Mouse (Mus musculus) layer of hippocampus, adult 11-12 months (tissue): Measurements from ENCODE around the gene Scn10a.

Experiments used
- DNase-seq: peaks from one replicate; pipeline ENCODE4 v3.0.0; 2022; ENCODE audit warnings: low spot score

Scn10a gene

DNA sequence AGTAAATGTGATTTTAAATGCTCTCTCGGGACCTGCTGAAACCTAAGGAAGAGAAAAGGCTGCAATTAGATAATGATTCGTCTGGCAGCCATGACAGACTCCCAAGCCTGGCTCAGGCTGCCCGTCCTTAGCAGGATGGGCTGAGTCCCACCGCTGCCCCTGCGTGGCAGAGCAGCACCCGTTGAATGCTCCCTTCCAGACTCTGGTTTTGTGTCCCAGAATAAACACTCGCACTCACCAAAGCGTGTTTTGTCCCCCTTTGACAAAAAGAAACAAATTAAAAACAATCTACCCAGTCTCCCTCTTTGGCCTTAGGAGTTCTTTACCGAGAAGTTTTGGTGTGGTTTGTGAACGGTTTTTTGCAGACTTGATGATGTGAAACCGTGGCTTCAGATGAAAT, at the start of gene Scn10a:
Scn10a (minus strand) TSS at position 101 of the 400 bp plus-strand sequence.
- DNase-seq = no peak

DNA sequence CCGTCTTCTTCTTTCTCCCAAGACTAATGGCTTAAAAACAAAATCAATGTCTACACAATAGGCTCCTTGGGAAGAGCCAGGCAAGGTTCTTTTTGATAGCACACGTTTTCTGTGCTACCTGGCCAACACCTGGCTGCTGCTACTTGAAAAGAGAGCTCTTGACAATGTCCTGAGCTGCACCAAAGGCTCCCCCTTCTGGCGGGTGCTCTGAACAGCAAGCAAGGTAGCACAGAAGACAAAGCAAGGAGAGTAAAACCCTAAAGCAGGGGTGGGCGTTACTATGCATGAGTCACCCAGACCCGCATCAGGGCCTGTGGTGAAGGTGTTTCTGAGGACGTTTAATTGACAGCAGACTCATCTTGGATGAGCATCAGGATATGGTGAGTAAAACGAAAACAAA, 49.5 kb upstream of the Scn10a start:
- peak; percentile 11 for DNase-seq

DNA sequence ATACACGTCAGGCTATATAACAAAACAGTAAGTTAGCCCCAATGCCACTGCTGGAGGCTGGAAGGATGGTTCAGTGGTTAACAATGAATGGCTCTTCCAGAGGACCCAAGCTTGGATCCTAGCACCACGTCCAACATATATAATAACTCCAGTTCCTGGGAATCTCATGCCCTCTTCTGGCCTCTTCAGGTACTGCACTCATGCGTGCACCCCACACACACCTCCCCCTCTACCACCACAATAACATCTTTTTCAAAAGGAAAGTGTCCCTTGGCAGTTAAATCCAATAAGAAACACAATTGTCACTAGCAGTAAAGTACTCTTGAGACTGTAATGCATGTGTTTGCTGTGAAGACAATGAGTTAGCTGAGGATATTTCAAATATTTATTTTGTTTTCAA, 41.1 kb upstream of the Scn10a start:
- no peak for DNase-seq

DNA sequence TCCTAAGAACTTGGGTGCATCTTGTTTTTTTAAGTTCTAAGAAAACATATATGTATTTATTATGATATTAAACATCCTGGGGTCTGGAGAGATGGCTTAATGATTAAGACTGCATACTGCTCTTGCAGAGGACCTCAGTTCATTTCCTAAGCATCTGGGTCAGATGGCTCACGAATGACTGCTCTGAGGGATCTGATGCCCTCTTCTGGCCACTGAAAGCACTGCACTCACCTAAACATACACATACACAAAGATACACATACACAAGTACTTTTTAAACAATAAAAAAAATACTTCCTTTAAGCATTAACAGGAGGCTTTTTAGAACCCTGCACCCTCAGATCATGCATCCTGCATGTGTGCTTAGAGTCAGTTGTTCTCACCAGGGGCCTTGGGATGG, 40.3 kb upstream of the Scn10a start:
- no peak for DNase-seq

DNA sequence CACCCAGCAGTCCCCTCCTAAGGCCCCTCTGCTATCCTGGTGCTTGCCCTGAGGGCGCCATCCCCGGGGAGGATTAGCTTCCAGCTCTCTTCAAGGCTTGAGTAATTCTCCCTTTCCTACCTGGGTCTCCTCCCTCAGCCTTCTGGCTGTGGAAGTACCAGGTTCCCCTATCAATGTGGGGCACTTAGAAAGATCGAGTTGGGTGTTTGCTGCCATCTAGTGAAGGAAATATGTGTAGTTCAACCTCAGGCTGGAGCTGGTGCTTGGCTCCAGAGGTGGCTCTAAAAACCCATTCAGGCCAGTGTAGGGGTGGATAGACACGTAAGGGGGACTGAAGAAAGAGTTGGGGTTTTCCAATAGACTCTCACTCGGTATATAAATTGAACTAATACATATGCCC, 32.4 kb upstream of the Scn10a start:
- peak; percentile 32 for DNase-seq

DNA sequence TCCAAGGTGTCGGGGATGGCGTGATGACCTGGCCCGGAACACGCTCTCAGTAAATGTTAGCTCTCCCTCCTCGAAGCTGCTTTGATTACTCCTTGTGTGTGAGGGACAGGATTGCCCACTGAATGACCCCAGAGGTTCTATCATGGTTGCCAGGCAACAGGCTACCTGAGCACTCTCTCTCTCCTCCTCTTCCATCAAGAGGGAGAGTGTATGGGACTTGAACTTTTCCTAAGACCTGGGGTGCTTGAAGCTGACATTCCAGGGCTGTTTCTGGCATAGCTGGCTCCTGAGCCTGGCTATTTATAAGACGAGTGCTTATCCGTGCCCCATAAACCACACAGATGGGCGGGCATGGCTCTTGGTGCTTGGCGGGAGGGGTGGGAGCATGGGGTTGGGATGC, 30.0 kb upstream of the Scn10a start:
- DNase-seq = no peak

DNA sequence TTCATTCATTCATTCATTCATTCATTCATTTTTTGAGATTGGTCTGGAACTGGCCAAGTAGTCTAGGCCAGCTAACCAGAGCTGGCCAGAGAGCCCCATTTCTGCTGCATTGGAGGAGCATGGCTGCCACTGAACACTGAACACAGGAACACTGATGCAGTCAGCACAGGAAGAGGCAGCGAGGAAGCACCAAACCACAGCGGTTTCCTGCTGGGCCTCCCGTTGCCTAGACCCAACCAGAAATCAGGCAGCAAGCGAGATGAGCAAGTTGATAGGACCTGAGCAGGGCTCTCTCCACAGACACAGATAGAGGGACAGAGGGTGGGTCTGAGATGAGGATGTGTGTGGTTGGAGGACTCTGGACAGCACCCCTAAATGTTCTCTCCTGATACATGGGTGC, 24.8 kb upstream of the Scn10a start:
- DNase-seq = no peak

DNA sequence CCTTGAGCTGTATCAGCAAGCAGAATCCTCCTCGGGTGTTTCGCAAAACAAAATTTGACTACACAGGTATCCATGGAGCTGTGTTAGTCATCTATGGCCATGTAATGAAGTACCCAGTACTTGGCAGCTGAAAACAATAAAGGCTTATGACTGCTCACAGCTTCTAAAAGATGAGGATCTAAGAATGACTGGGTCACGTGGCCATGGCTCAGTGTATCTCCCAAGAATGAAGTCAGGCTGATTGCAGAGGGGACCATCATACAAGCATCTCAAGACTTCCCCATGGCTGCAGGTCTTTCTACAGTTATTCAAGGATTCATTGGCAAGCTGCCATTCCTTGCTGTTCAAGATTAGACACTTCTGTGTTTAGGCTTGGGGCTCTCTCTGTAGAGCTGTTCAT, 24.2 kb upstream of the Scn10a start:
- DNase-seq = no peak

DNA sequence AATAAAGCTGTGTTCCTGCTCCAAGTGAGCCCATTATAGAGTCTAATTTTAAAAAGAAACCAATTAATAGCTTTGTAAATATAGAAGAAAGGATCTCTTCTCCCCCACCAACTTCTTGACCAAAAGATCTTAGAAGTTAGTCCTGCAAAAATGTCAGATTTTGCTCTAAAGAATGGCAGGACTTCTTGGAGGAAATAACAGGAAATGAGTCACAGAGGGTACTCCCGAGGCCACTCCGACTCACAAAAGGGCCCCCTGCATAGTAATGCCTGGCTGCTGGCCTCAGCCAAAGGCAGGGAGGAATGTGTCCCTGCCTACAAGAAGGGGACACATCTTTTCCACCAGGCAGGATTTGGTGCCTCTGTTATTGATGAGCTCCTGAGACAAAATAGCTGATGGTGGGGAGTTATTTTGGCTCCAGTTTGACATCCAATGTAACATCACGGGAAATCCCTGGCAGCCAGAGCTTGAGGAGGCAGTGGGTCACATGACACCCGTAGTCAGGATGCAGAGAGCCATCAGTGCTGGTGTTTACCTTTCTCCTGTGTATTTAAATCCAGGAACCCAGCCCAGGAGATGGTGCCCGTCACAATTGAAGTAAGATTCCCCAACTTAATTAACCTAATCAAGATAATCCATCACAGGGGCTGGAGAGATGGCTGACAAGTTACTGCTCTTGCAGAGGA, 22.1 kb upstream of the Scn10a start:
- no peak for DNase-seq

DNA sequence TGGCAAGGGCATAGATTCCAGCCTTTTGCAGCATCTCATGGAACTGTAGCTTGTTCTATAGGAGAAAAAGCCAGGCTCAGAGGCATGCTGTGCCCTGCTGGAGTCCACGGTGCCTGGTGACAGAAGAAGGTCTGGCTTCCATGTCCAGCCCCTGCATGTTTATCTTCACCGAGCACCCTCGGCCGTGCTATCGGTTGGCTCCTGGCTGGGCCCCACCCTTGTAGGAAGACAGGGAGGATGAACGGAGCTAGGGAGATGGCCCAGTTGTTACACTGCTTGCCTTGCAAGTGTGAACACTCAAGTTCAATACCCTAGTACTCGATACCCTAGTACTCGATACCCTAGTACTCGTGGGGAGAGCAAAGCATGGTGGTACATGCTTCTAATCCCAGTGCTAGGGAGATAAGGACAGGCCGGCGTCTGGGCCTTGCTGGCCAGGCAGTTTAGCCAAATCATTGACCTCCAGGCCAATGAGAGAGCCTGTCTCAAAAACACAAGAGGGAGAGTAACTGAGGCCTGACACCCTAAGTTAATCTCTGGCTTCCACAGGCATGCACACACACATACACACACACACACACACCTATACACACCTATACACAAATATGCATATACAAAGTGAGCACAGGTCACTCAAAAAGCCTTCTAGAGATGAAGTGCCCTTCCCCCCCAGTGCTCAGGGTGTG, 9.4 kb upstream of the Scn10a start:
- DNase-seq = no peak

DNA sequence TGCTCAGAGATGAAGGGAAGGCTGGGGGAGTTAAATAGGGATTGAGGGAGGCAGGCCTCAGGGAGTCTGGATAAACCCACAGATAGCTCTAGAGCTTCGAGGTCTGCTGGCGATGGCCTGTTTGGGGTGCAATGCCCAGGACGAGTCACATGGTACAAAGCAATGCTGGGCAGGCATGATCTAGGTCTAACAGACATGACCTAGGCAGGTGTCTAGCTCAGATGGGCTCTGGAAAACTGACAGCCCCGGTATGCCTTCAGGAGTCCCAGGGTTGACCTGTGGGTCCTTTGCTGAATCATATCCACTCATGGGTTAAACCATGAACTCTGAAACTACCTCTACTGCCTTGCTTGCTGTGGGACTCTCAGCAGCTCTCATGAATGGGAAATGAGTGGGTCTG, 7.9 kb upstream of the Scn10a start:
- DNase-seq = no peak

DNA sequence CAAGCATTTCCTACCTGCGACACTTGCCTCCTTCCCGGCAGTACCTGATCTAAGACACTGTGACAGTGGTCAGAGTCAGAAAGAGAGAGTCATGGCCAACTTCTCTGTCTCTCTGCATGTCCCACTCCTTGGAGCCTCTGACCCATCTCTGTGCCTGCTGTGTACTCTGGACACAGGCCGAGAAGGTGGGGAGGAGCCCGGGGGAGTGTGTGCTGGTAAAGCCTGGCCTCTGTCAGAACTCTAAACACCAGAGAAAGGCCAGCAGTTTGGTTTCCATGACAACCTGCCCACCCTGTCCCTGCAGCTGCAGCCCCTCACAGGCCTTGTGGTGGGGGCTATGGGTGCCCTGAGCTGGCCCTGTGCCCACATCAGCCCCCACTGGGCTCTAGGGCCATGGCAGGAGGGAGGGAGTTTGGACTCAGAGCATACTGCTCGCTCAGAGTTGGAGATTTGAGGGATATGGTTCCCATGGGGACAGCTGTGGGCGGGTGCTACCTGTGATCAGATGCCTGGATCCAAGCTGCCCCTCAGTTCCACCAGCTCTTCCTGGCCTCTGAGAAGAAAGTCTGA, 6.3 kb upstream of the Scn10a start:
- no peak for DNase-seq

DNA sequence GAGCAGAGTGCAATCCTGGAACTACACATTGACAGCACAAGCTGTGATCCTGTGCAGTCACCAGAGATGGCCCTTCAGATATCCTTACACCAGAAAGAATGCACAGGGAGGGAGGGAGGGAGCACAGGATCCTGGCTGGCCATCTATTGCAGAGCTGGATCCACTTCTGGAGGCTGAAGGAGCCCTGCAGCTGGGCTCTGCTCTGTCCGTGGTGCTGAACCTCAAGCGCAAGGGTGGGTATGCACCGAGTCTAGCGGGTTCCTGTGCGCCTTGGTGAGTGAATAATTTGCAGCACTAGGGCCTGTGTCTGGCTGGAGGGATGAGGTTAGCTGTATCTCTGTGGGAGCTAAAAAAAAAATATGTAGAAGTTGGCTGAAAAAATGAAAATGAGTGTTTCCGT, 12.4 kb downstream of the Scn10a start:
- no peak for DNase-seq

DNA sequence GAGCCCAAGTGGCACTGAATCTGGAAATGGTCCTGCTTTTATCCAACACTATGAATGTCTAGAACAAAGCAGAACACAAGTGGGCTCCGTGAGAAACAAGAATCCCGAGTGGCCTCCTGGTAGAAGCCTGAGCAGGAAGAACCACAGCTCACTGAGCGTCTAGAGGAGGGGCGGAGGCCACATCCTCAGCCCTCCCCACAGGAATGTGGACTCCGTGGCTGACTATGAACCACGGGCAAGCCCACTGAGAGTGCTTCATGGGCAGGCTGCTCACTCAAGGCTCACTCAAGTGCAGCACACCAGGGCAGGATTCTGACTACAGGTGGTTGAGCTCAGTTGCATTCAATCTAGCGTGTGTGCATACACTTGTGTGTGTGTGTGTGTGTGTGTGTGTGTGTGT, 27.6 kb downstream of the Scn10a start:
- DNase-seq = no peak

DNA sequence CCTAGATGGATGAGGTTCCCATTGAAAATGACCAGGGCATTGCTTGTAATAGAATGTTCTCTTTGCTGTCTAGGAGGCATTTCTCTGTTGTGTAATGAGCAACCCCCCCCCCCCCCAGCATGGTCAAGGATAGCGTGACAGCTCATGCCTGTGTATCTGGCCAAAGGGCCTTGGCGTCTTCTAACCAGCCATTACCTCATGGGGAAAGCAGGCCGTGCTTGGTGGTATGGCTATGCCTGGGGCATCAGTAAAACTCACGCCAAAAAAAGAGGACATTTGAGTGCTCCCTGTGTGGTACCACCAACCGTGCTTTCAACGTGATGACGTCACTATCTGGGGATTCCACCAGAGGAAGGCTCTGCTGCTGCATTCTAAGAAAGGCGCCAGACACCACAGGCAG, 28.1 kb downstream of the Scn10a start:
- no peak for DNase-seq

DNA sequence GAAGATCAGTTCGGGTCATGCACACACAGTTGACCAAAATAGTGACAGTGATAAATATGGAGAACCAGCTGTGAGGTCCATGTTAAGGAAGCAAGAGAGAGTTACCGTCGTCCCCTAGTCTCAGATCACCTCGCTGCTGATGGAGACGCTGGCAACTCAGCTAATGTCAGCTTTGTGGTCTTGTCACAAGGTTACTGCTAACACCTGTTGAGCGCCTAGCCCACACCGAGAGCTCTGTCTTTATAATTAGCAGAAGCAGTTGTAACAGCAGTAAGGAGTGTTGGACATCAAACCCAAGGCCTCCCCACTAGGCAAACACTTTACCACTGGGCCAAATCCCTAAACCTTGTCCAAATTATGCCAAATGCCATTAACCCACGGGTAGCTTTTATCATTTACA, 31.2 kb downstream of the Scn10a start:
- DNase-seq = no peak

DNA sequence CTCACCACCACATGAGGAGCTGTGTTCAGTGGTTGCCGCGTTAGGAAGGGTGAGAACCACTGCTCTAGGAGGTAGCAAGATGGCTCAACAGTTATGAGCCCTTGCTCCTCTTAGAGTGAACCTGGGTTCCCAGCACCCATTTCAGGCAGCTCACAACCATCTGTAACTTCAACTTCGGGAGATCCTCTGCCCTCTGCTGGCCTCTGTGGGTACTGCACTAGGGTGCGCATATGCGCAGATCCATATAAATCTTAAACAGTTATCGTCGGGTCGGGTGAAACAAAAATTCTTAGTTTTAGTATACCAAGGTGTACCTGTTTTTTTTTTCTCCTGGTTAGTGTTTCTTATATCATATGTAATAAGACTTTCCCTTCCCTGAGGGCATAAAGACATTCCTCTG, 32.9 kb downstream of the Scn10a start:
- DNase-seq = no peak

DNA sequence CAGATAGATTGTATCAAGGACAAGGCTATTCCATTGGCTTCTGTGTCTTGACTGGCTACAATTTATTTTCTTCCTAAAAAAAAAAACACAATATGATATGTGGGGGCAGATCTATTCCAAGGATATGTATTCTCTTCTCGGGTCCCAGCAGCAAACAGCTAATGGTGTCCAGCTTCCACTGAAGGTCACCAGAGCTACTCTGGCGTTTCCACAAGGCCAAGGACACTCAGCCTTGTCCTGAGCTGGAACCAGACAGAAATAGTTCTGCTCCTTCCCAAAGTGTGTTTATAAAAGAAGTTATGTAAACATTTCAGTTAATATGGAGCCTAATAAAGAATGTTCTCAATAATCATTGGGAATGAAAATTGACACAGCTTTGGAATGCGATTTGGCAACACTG, 38.2 kb downstream of the Scn10a start:
- no peak for DNase-seq

DNA sequence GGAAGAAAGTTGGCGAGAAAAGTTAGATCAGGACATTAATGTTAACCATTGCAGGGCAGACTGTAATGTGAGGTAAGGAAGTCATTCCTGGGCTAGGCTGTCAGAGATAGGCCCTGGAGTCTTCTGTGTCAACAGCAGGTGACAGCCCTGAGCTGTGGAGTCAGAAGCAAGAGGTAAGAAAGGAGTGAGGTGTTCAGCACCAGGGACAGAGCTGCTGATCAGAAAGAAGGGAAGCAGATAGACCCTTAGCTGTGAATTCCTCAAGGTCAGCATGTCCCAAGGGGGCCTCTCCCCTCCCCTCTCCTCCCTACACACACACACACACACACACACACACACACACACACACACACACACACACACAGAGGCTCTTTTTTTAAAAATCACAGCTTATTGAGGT, 55.0 kb downstream of the Scn10a start:
- no peak for DNase-seq

DNA sequence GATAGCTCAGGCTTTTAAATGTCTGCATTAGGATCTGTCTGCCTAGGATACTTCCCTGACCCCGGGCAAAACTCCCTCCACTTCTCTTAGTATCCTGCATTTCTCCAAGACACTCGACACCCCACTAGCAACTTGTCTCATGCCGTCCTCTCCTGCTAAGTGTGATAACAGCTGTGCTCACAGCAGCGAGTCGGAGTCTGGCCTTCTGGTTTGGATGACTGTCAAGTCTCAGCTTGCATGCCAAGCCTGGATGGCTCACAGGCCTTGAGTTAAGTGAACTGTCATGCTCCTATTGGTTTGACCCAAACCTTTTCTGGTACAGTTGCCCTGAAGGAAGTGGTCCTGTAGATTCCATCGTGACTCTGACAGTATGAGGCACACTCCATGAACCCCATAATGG, 63.0 kb downstream of the Scn10a start:
- DNase-seq = peak; percentile 8

DNA sequence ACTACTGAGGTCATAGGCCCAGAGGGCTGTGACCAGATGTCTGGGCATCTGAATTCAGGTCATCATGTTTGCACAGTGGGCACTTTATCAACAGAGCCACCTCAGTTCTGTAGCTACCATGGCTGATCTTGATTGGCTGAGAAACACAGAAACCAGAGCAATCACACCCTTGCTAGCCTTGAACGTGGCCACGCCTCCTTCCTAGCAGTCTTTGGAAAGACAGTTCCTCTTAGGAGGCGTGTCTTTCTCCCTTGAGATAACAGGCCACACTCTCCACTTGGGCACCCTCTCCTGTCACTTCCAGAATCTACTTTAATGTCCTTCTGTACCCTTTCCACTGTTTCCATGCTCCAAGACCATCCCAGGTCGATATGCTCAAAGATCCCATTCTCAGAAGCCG, 65.4 kb downstream of the Scn10a start:
- DNase-seq = no peak

DNA sequence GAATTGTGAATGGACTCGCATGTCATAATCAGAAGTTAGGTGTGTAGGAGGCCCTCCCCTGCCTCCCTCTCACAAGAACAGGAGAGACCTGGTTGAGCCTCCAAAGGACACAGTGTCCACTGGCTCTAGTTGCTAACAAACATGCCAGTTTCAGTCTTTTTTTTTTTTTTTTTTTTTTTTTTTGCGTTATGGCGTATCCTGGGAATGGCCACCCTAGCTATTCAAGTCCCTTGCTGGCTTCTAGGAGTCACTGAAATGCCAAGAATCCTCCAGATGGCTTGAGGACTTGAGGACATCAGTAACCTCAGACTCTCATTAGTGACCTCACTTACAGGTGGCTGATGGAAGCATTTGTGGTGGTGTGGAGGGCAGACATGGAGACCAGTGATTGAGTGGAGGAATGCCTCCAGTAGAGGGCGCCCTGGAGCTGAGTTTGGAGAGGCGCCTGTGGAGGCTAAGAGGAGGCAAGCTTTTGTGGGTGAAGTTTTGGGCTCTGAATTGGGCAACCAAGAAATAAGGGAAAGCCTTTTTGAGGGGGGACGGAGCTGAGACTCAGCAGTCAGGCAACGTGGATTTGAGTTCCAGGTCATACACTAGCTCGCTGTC, 72.1 kb downstream of the Scn10a start:
- DNase-seq = peak; percentile 75

DNA sequence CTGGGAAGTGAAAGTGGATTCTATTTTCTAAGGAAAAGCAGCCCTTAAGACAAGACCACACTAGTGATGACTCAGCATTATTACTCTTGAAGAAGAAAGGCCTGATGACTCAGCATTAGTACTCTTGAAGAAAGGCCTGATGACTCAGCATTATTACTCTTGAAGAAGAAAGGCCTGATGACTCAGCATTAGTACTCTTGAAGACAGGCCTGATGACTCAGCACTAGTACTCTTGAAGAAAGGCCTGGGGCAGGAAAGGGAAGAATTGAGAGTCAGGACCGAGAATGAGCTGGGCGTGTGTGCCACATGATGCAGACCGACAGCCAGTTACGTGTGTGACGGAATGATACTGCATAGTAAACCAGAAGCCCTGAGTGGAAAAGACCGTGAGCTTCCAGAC, 77.1 kb downstream of the Scn10a start:
- no peak for DNase-seq
